ENCODE assay signal across 1 mouse cellular context in genomic region chr5:129778996-129779716, GRCm38 (mm10).
A peak's percentile ranks its signal among the peaks of the same experiment; 100 is the strongest.
TF ChIP-seq lines count a peak whose summit lies in the region.

No protein-coding gene starts in this region.

TF ChIP-seq in MEL, 35 proteins besides CTCF, POLR2A, EP300 and RAD21 (continued from another document):
- no peak for TF ChIP-seq MAZ (IDR thresholded peaks at IDR 0.05; ENCODE audit: low read depth, low read length)
- no peak; the same call in 1 of the 2 replicates for TF ChIP-seq KAT2A (conservative IDR thresholded peaks at IDR 0.05; ENCODE audit: low read depth, low read length)
- no peak for TF ChIP-seq NRF1 (IDR thresholded peaks at IDR 0.05; ENCODE audit: insufficient read depth, low read depth, low read length, poor library complexity, severe bottlenecking)
- TF ChIP-seq TBP (IDR thresholded peaks at IDR 0.05; ENCODE audit: low read depth, low read length), result peak; percentile 79
- no peak for TF ChIP-seq MEF2A (IDR thresholded peaks at IDR 0.05; ENCODE audit: extremely low read depth, insufficient replicate concordance, low read depth, low read length, poor library complexity, severe bottlenecking)
- TF ChIP-seq RCOR1 (IDR thresholded peaks at IDR 0.05; ENCODE audit: low read depth, low read length), result no peak
- peak; percentile 70; the same call in 1 of the 2 replicates for TF ChIP-seq MYC (IDR thresholded peaks at IDR 0.05; ENCODE audit: low read depth, low read length)
- TF ChIP-seq MYB (IDR thresholded peaks at IDR 0.05; ENCODE audit: low read depth, low read length), result no peak
- peak; percentile 79; the same call in 1 of the 2 replicates for TF ChIP-seq POLR2AphosphoS2 (IDR thresholded peaks at IDR 0.05; ENCODE audit: low read length)
- TF ChIP-seq JUND (IDR thresholded peaks at IDR 0.05; ENCODE audit: low read depth, low read length), result no peak
- TF ChIP-seq BHLHE40 (IDR thresholded peaks at IDR 0.05; ENCODE audit: borderline replicate concordance, low read depth, low read length), result no peak
- TF ChIP-seq HCFC1 (IDR thresholded peaks at IDR 0.05; ENCODE audit: low read depth, low read length), result no peak
- TF ChIP-seq ETS1 (IDR thresholded peaks at IDR 0.05; ENCODE audit: low read depth, low read length), result no peak
- TF ChIP-seq ZKSCAN1 (IDR thresholded peaks at IDR 0.05; ENCODE audit: low read depth, low read length), result no peak
- TF ChIP-seq USF1 (IDR thresholded peaks at IDR 0.05; ENCODE audit: low read depth, low read length), result no peak
- no peak for TF ChIP-seq E2F4 (IDR thresholded peaks at IDR 0.05; ENCODE audit: borderline replicate concordance, low read depth, low read length)
- TF ChIP-seq UBTF (IDR thresholded peaks at IDR 0.05; ENCODE audit: borderline replicate concordance, insufficient read depth, low read depth, low read length), result 0 out of 2 replicates have a peak, but pooled peaks have one; percentile 30
- peak; percentile 79 for TF ChIP-seq MXI1 (IDR thresholded peaks at IDR 0.05; ENCODE audit: low read depth, low read length)
- no peak for TF ChIP-seq CHD1 (IDR thresholded peaks at IDR 0.05; ENCODE audit: low read depth, low read length)
- peak; percentile 80 for TF ChIP-seq NELFE (IDR thresholded peaks at IDR 0.05; ENCODE audit: low read depth, low read length)
- no peak for TF ChIP-seq MAFK (IDR thresholded peaks at IDR 0.05; ENCODE audit: borderline replicate concordance, low read depth, low read length)
- no peak for TF ChIP-seq ZC3H11A (IDR thresholded peaks at IDR 0.05; ENCODE audit: low read depth, low read length)
- no peak for TF ChIP-seq TAL1 (IDR thresholded peaks at IDR 0.05; ENCODE audit: low read length)
- peak; percentile 51 for TF ChIP-seq TCF12 (IDR thresholded peaks at IDR 0.05; ENCODE audit: low read depth, low read length)
- no peak for TF ChIP-seq GATA1 (IDR thresholded peaks at IDR 0.05; ENCODE audit: low read depth, low read length)
- peak; percentile 76 for TF ChIP-seq SIN3A (IDR thresholded peaks at IDR 0.05; ENCODE audit: low read length)
- no peak for TF ChIP-seq GABPA (IDR thresholded peaks at IDR 0.05; ENCODE audit: low read depth, low read length)
- no peak for TF ChIP-seq POLR2AphosphoS5 (IDR thresholded peaks at IDR 0.05; ENCODE audit: borderline replicate concordance, low read depth, low read length)
- no peak for TF ChIP-seq CHD2 (IDR thresholded peaks at IDR 0.05; ENCODE audit: low read length)
- TF ChIP-seq MAX (IDR thresholded peaks at IDR 0.05; ENCODE audit: low read length), result 0 out of 2 replicates have a peak, but pooled peaks have one; percentile 27
- no peak for TF ChIP-seq SMC3 (IDR thresholded peaks at IDR 0.05; ENCODE audit: low read depth, low read length)
- TF ChIP-seq ELF1 (IDR thresholded peaks at IDR 0.05; ENCODE audit: low read depth, low read length), result no peak
